Mouse (Mus musculus): ENCODE measurements around the gene Cd164l2.

DNA sequence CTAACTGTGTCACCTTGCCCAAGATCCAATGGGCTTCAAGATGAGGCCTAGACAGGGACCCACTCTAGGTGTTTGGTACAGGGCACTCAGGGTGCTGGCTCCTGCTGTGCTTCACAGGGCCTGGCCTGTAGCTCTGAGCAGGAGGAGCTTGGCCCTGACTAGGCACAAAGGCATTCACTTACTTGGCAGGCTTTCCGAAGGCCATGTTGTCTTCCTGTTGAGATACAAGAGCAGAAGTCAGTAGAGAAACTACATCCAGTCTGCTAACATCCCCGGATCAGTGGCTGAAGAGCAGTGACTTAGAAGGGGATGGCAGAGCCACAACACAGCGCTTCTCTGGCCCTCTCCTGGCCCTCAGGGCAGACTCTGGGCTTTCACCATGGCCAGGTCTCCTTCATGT, 57.7 kb downstream of the Cd164l2 start:
- no peak for TF ChIP-seq POLR2A (IDR thresholded peaks at IDR 0.05; ENCODE audit: control insufficient read depth, low read depth, low read length)
- no peak for TF ChIP-seq CTCF (IDR thresholded peaks at IDR 0.05; ENCODE audit: control insufficient read depth, insufficient read depth, insufficient replicate concordance, low read depth, low read length)

Data from testis, adult 2 months (tissue).